Mouse (Mus musculus) cerebellum, adult 2 months (tissue): ENCODE measurements around the gene Slamf9. TPM values are rescaled to one million over a fixed set of nuclear protein-coding genes. Genes with fewer than 3 reads are reported as not detected.

ENCODE experiments used
- DNase-seq, 2 experiments: peaks; one replicate each; pipeline ENCODE4 v3.0.0; 2021
- H3K27ac ChIP-seq: fragments of 200-500 bp; 2 replicates; pipeline ENCODE4 v1.5.1; 2012; ENCODE audit warnings: low read length, control low read depth, inconsistent platforms; ENCODE audit not compliant: insufficient read depth
- H3K27me3 ChIP-seq: fragments of 200-500 bp; 2 replicates; pipeline ENCODE4 v1.6.1; 2012; ENCODE audit warnings: inconsistent platforms, mild to moderate bottlenecking, low read length, moderate library complexity; ENCODE audit not compliant: control insufficient read depth, insufficient read depth
- H3K4me1 ChIP-seq: fragments of 200-500 bp; 2 replicates; pipeline ENCODE4 v1.6.1; 2011; ENCODE audit warnings: low read length; ENCODE audit not compliant: control insufficient read depth, insufficient read depth
- H3K4me3 ChIP-seq: fragments of 200-500 bp; replicated peaks from 2 replicates; pipeline ENCODE3; 2011; ENCODE audit warnings: mild to moderate bottlenecking, low read depth, low read length, control low read depth; ENCODE audit not compliant: insufficient read depth
- CTCF ChIP-seq: fragments of 200-500 bp; IDR thresholded peaks from 2 replicates; pipeline ENCODE4 v1.5.1; 2011; ENCODE audit warnings: low read depth, mild to moderate bottlenecking, control low read depth, low read length, moderate library complexity, borderline replicate concordance; ENCODE audit not compliant: insufficient read depth
- POLR2A ChIP-seq: fragments of 200-500 bp; IDR thresholded peaks from 2 replicates; pipeline ENCODE4 v1.6.1; 2011; ENCODE audit warnings: low read length, control low read depth, borderline replicate concordance; ENCODE audit not compliant: insufficient read depth
- WGBS: fragments of 180-500 bp; shearing (Covaris S2); methylation state at CpG from one replicate; pipeline ENCODE4 v1.1.7; 2018; 5-methylcytosine and 5-hydroxymethylcytosine counted together
- polyA plus RNA-seq: library from polyadenylated mRNA; depleted of rRNA; stranded (reverse); fragments of >200 nt; gene quantifications from 2 replicates; pipeline ENCODE4 v1.2.3, GENCODE M21; 2012

Slamf9 gene
- polyA plus RNA-seq, 1 experiment, result 0.87 TPM

GRCm38 (mm10) chr1:172433012-172433850 lies 41.9 kb upstream of the Slamf9 start:
- peaks cover 3% of the 10 kb centered on the region; the same call in 1 of the 2 replicates for H3K4me1 ChIP-seq
- no peaks in the 10 kb centered on the region for H3K27me3 ChIP-seq
- H3K4me3 ChIP-seq, result no peak overlapping the region
- no peak overlapping the region for H3K27ac ChIP-seq
- 92% methylated on average over 20 of the region's 20 CpGs for WGBS
- DNase-seq, result no peak
- no peak for TF ChIP-seq CTCF

GRCm38 (mm10) chr1:172433851-172434165 lies 41.4 kb upstream of the Slamf9 start:
- peaks cover 3% of the 10 kb centered on the region; the same call in 1 of the 2 replicates for H3K4me1 ChIP-seq
- WGBS, result 73% methylated on average over 4 of the region's 4 CpGs
- no peak overlapping the region for H3K27ac ChIP-seq
- H3K4me3 ChIP-seq, result no peak overlapping the region
- no peak for DNase-seq
- TF ChIP-seq POLR2A (no peak), CTCF (no peak)
- no peaks in the 10 kb centered on the region for H3K27me3 ChIP-seq

- DNase-seq, result no peak
- Histone ChIP-seq H3K27ac (no peak overlapping the region), H3K27me3 (no peaks in the 10 kb centered on the region), H3K4me3 (no peak overlapping the region), H3K4me1 (peaks cover 2% of the 10 kb centered on the region; the same call in 1 of the 2 replicates)
- WGBS, result 45% methylated on average over 6 of the region's 6 CpGs
- TF ChIP-seq CTCF, result no peak
- no peak for TF ChIP-seq POLR2A
Measured at GRCm38 (mm10) chr1:172436785-172437184, 38.4 kb upstream of the Slamf9 start.

- no peaks in the 10 kb centered on the region for H3K27me3 ChIP-seq
- 89% methylated on average over 2 of the region's 2 CpGs for WGBS
- H3K4me1 ChIP-seq, result no peaks in the 10 kb centered on the region
- no peak overlapping the region for H3K4me3 ChIP-seq
- no peak for DNase-seq
- no peak overlapping the region for H3K27ac ChIP-seq
- no peak for TF ChIP-seq POLR2A
- TF ChIP-seq CTCF, result no peak
Measured at GRCm38 (mm10) chr1:172438621-172439020, 36.5 kb upstream of the Slamf9 start.

- H3K27me3 ChIP-seq, result no peaks in the 10 kb centered on the region
- WGBS, result 94% methylated on average over 3 of the region's 3 CpGs
- H3K4me1 ChIP-seq, result no peaks in the 10 kb centered on the region
- no peak overlapping the region for H3K4me3 ChIP-seq
- H3K27ac ChIP-seq, result no peak overlapping the region
- DNase-seq, result no peak
- TF ChIP-seq POLR2A, result no peak
- TF ChIP-seq CTCF, result no peak
Measured at GRCm38 (mm10) chr1:172440521-172440920, 34.6 kb upstream of the Slamf9 start.

GRCm38 (mm10) chr1:172441935-172442445 lies 33.2 kb upstream of the Slamf9 start:
- no peak overlapping the region for H3K4me3 ChIP-seq
- WGBS, result 85% methylated on average over 9 of the region's 9 CpGs
- no peak for DNase-seq
- H3K27ac ChIP-seq, result no peak overlapping the region
- H3K4me1 ChIP-seq, result no peaks in the 10 kb centered on the region
- TF ChIP-seq POLR2A (no peak), CTCF (no peak)
- no peaks in the 10 kb centered on the region for H3K27me3 ChIP-seq

- Histone ChIP-seq H3K27me3 (no peaks in the 10 kb centered on the region), H3K27ac (no peak overlapping the region), H3K4me3 (no peak overlapping the region), H3K4me1 (no peaks in the 10 kb centered on the region)
- 37% methylated on average over 2 of the region's 2 CpGs for WGBS
- DNase-seq, result no peak
- TF ChIP-seq CTCF (no peak), POLR2A (no peak)
Measured at GRCm38 (mm10) chr1:172450226-172450625, 24.9 kb upstream of the Slamf9 start.

- no peak overlapping the region for H3K27ac ChIP-seq
- H3K4me1 ChIP-seq, result no peaks in the 10 kb centered on the region
- H3K27me3 ChIP-seq, result no peaks in the 10 kb centered on the region
- no peak overlapping the region for H3K4me3 ChIP-seq
- no peak for DNase-seq
- no peak for TF ChIP-seq CTCF
- no peak for TF ChIP-seq POLR2A
- WGBS, result 47% methylated on average over 17 of the region's 17 CpGs
Measured at GRCm38 (mm10) chr1:172450848-172451470, 24.2 kb upstream of the Slamf9 start.
